Mouse (Mus musculus) ES-E14 (cell line): Measurements from ENCODE around the gene Nfe2l2. TPM values are rescaled to one million over a fixed set of nuclear protein-coding genes. Genes with fewer than 3 reads are reported as not detected.

Source experiments
- DNase-seq: peaks from one replicate; pipeline ENCODE4 v3.0.0-alpha.2; 2013; ENCODE audit warnings: low read depth, low spot score
- H3K27ac ChIP-seq: 2 replicates; pipeline ENCODE4 v1.5.1; 2012; ENCODE audit warnings: low read depth, mild to moderate bottlenecking, low read length, moderate library complexity, mixed read lengths; ENCODE audit not compliant: poor library complexity, insufficient read depth, severe bottlenecking
- H3K36me3 ChIP-seq: 2 replicates; pipeline ENCODE4 v1.6.1; 2012; ENCODE audit warnings: mild to moderate bottlenecking, low read length, moderate library complexity, mixed read lengths; ENCODE audit not compliant: control insufficient read depth, poor library complexity, insufficient read depth, severe bottlenecking
- H3K4me1 ChIP-seq, 2 experiments: fragments of 150-350 bp in 1 of 2; sonication (generic) in 1 of 2; 2 replicates each; pipeline ENCODE4 v1.6.1; 2012; ENCODE audit warnings: low read length in 2 of 2, mild to moderate bottlenecking in 1 of 2, mixed read lengths in 1 of 2; ENCODE audit not compliant: control insufficient read depth in 2 of 2, insufficient read depth in 2 of 2, poor library complexity in 1 of 2
- H3K4me3 ChIP-seq, 2 experiments: fragments of 150-350 bp in 1 of 2; sonication (generic) in 1 of 2; 2 replicates each; pipeline ENCODE4 v1.5.1; 2012; ENCODE audit warnings: low read length in 2 of 2, low read depth in 1 of 2, mild to moderate bottlenecking in 1 of 2, mixed read lengths in 1 of 2; ENCODE audit not compliant: insufficient read depth in 1 of 2, poor library complexity in 1 of 2, severe bottlenecking in 1 of 2
- H3K9ac ChIP-seq: 2 replicates; pipeline ENCODE4 v1.6.1; 2012; ENCODE audit warnings: low read depth, mild to moderate bottlenecking, low read length, mixed read lengths; ENCODE audit not compliant: poor library complexity, insufficient read depth, severe bottlenecking
- H3K9me3 ChIP-seq: fragments of 150-350 bp; sonication (generic); 2 replicates; pipeline ENCODE4 v1.6.1; 2012; ENCODE audit warnings: low read depth, mild to moderate bottlenecking, low read length; ENCODE audit not compliant: control insufficient read depth, insufficient read depth
- CHD2 ChIP-seq: IDR thresholded peaks from 2 replicates; pipeline ENCODE4 v1.6.1; 2014; ENCODE audit warnings: mild to moderate bottlenecking, low read depth, low read length, inconsistent platforms
- HCFC1 ChIP-seq: IDR thresholded peaks from 2 replicates; pipeline ENCODE4 v1.6.1; 2012; ENCODE audit warnings: low read length, inconsistent platforms, borderline replicate concordance; ENCODE audit not compliant: insufficient read depth
- MAFK ChIP-seq: IDR thresholded peaks from 2 replicates; pipeline ENCODE4 v1.6.1; 2014; ENCODE audit warnings: mild to moderate bottlenecking, low read depth, low read length, inconsistent platforms; ENCODE audit not compliant: insufficient read depth
- ZC3H11A ChIP-seq: IDR thresholded peaks from 2 replicates; pipeline ENCODE4 v1.6.1; 2012; ENCODE audit warnings: low read depth, mild to moderate bottlenecking, inconsistent platforms, low read length, borderline replicate concordance
- ZNF384 ChIP-seq: IDR thresholded peaks from 2 replicates; pipeline ENCODE4 v1.6.1; 2012; ENCODE audit warnings: low read depth, low read length, inconsistent platforms
- in situ Hi-C, 2 experiments: fragments of 600-800 bp; cut with MboI; formaldehyde crosslinking; loops; one replicate each; pipeline ENCODE4 v1.15.1; 2025; ENCODE audit warnings: low sequenced_read_pairs in 2 of 2, inconsistent platforms in 1 of 2; ENCODE audit not compliant: unreplicated experiment in 2 of 2
- total RNA-seq: library from RNA; depleted of rRNA; stranded (reverse); fragments of 300-350 nt; gene quantifications from 2 replicates; pipeline ENCODE4 v1.2.3, GENCODE M21; 2012

Gene Nfe2l2
- total RNA-seq, 1 experiment: 28.4 TPM

DNA sequence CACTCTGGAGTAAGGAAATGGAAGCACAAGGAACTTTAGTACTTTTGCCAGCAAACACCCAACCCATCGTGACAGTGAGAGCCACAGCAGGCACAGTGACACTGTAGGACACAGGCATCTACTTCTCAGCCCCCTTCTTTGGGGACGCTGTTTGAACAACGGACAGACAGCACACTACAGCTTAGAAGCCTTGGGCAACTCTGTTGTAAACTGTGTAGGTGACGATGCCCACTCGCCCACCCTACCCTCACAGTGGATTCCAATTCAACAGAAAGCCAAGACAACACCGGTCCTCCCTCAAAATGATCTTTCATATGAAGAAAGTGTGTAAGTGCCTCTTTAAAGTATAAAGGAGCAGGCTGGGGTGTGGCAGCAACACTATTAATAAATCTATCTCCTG, 12.1 kb downstream of the Nfe2l2 start:
- H3K9ac ChIP-seq: no peak overlapping the region
- H3K9me3 ChIP-seq: no peaks in the 10 kb centered on the region
- no peak for DNase-seq
- peaks cover 5% of the 10 kb centered on the region; the same call in 1 of the 2 replicates for H3K36me3 ChIP-seq
- H3K4me3 ChIP-seq: no peak overlapping the region
- no peak overlapping the region for H3K27ac ChIP-seq
- in situ Hi-C loops: no loop called here
- TF ChIP-seq CHD2 (no peak), ZNF384 (no peak), HCFC1 (no peak), ZC3H11A (no peak), MAFK (no peak)
- H3K4me1 ChIP-seq: peaks cover 9 to 38% of the 10 kb centered on the region in 2 experiments

- DNase-seq: no peak
- Histone ChIP-seq H3K4me1 (peaks cover 13 to 38% of the 10 kb centered on the region in 2 experiments), H3K9ac (no peak overlapping the region), H3K4me3 (no peak overlapping the region), H3K36me3 (peaks cover 4% of the 10 kb centered on the region; the same call in 1 of the 2 replicates), H3K27ac (no peak overlapping the region), H3K9me3 (no peaks in the 10 kb centered on the region)
- in situ Hi-C loops: no loop called here
- TF ChIP-seq ZC3H11A (no peak), HCFC1 (no peak), CHD2 (no peak), MAFK (no peak)
Observed at GRCm38 (mm10) chr2:75691316-75691715, 13.1 kb downstream of the Nfe2l2 start.

GRCm38 (mm10) chr2:75690656-75691055, 13.8 kb downstream of the Nfe2l2 start:
- in situ Hi-C loops: no loop called here
- no peak overlapping the region for H3K27ac ChIP-seq
- no peaks in the 10 kb centered on the region for H3K9me3 ChIP-seq
- H3K36me3 ChIP-seq: peaks cover 4% of the 10 kb centered on the region; the same call in 1 of the 2 replicates
- no peak overlapping the region for H3K9ac ChIP-seq
- peaks cover 8 to 39% of the 10 kb centered on the region in 2 experiments for H3K4me1 ChIP-seq
- H3K4me3 ChIP-seq: no peak overlapping the region
- TF ChIP-seq MAFK: no peak
- no peak for TF ChIP-seq ZC3H11A
- no peak for TF ChIP-seq HCFC1
- no peak for TF ChIP-seq CHD2
- 0 out of 2 replicates have a peak, but pooled peaks have one; percentile 24 for TF ChIP-seq ZNF384
- DNase-seq: no peak

DNA sequence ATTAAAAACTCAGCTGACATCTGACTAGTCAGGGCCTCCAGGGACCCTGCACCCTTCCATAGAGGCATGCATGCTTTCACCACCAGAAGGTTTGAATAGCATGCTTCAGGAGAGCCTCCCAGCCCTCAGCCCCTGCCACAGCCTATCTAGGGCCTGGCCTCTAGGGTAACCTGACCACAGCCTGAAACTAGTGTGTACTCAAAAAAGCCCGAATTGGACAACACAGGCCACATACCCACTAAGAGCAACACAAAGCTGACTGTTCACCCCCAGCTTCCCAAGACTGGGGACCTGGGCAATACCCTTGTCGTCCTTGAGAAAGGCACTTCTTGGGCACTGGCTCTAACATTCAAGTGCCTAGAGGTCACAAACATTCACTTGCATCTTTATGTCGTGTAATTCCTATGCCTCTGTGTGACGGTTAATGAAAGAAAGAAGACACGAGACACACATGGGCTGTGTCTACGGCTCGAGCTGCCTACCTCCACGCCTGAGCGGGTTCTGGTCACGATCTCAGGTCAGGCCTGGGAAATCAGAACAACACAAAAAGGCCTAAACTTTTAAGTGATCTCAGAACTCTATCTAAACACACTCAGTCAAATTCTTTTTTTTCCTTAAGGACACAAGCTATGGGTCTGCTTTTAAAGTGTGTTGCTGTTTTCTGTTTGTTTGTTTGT, 14.8 kb downstream of the Nfe2l2 start:
- in situ Hi-C loops: no loop called here
- H3K4me1 ChIP-seq: peaks cover 8 to 37% of the 10 kb centered on the region in 2 experiments

GRCm38 (mm10) chr2:75688901-75689300, 15.5 kb downstream of the Nfe2l2 start:
- TF ChIP-seq ZNF384: no peak
- no peak for TF ChIP-seq HCFC1
- TF ChIP-seq CHD2: no peak
- no peak for TF ChIP-seq ZC3H11A
- TF ChIP-seq MAFK: no peak
- Histone ChIP-seq H3K27ac (no peak overlapping the region), H3K9ac (no peak overlapping the region), H3K36me3 (peaks cover 4% of the 10 kb centered on the region; the same call in 1 of the 2 replicates), H3K4me3 (no peak overlapping the region), H3K4me1 (peaks cover 14 to 41% of the 10 kb centered on the region in 2 experiments), H3K9me3 (no peaks in the 10 kb centered on the region)
- in situ Hi-C loops: no loop called here
- no peak for DNase-seq

More for the DNA sequence above, 14.8 kb downstream of the Nfe2l2 start:
- H3K9me3 ChIP-seq: no peaks in the 10 kb centered on the region
- no peak overlapping the region for H3K27ac ChIP-seq
- peaks cover 4% of the 10 kb centered on the region; the same call in 1 of the 2 replicates for H3K36me3 ChIP-seq
- no peak overlapping the region for H3K9ac ChIP-seq
- no peak for DNase-seq
- no peak for TF ChIP-seq HCFC1
- TF ChIP-seq ZC3H11A: no peak
- H3K4me3 ChIP-seq: no peak overlapping the region
